Mouse (Mus musculus) kidney, postnatal 14 days (tissue): ENCODE measurements around the gene Coro1a.
"Not testable (repeated sequence)": the region's sequence is repeated elsewhere in the genome, so short reads cannot be mapped to it uniquely, and the experiment has no call there.

Experiments used
- DNase-seq: peaks from one replicate; pipeline ENCODE4 v3.0.0; 2022; ENCODE audit warnings: mixed read lengths

Gene Coro1a

GRCm38 (mm10) chr7:126704121-126704980, 3.2 kb downstream of the Coro1a start:
- peak; percentile 73 for DNase-seq

GRCm38 (mm10) chr7:126703757-126704077, 3.9 kb downstream of the Coro1a start:
- no peak for DNase-seq

GRCm38 (mm10) chr7:126702861-126703756, 4.5 kb downstream of the Coro1a start:
- DNase-seq: no peak

GRCm38 (mm10) chr7:126702358-126702757, 5.2 kb downstream of the Coro1a start:
- no peak for DNase-seq

GRCm38 (mm10) chr7:126701559-126702357, 5.8 kb downstream of the Coro1a start:
- no peak for DNase-seq

GRCm38 (mm10) chr7:126701070-126701469, 6.5 kb downstream of the Coro1a start:
- DNase-seq: peak; percentile 90

GRCm38 (mm10) chr7:126700063-126701015, 7.2 kb downstream of the Coro1a start:
- no peak for DNase-seq

GRCm38 (mm10) chr7:126697838-126698237, 9.7 kb downstream of the Coro1a start:
- DNase-seq: no peak

- no peak for DNase-seq
These were observed 10.7 kb downstream of the Coro1a start for GRCm38 (mm10) chr7:126696886-126697285.

GRCm38 (mm10) chr7:126696303-126696702, 11.3 kb downstream of the Coro1a start:
- DNase-seq: no peak

- peak; percentile 97 for DNase-seq
These were observed 11.9 kb downstream of the Coro1a start, which contains the start of gene Slx1b for GRCm38 (mm10) chr7:126695631-126696207. TSS of gene Slx1b (minus strand) at chr7:126695784.

GRCm38 (mm10) chr7:126695210-126695611, 12.4 kb downstream of the Coro1a start, which contains the start of gene Bola2:
TSS of gene Bola2 (plus strand) at chr7:126695401.
- peak; percentile 83 for DNase-seq

- DNase-seq: no peak
These were observed 13.0 kb downstream of the Coro1a start for GRCm38 (mm10) chr7:126694441-126695051.

GRCm38 (mm10) chr7:126693781-126694180, 13.8 kb downstream of the Coro1a start:
- DNase-seq: no peak

- DNase-seq: peak; percentile 90
These were observed 14.3 kb downstream of the Coro1a start for GRCm38 (mm10) chr7:126693256-126693655.

- no peak for DNase-seq
These were observed 15.2 kb downstream of the Coro1a start for GRCm38 (mm10) chr7:126692426-126692825.

GRCm38 (mm10) chr7:126691676-126692075, 15.9 kb downstream of the Coro1a start:
- DNase-seq: no peak

GRCm38 (mm10) chr7:126690737-126691136, 16.9 kb downstream of the Coro1a start:
- DNase-seq: peak; percentile 73

GRCm38 (mm10) chr7:126689021-126689420, 18.6 kb downstream of the Coro1a start:
- DNase-seq: no peak

- DNase-seq: not testable (repeated sequence)
These were observed 19.4 kb downstream of the Coro1a start for GRCm38 (mm10) chr7:126688156-126688555.

- peak; percentile 77 for DNase-seq
These were observed 26.4 kb downstream of the Coro1a start for GRCm38 (mm10) chr7:126681221-126681620.
